ENCODE assay signal across 8 mouse cellular contexts in genomic region chr5:130256678-130257271, GRCm38 (mm10). TPM values are rescaled to one million over a fixed set of nuclear protein-coding genes. Genes with fewer than 3 reads are reported as not detected.
DNase-seq lines count a peak whose midpoint lies in the region; ATAC-seq and TF ChIP-seq lines count a peak whose summit lies in the region.

No protein-coding gene starts in this region.

- H3K27me3 ChIP-seq in embryonic facial prominence, embryonic 13.5 days = no peaks in the 10 kb centered on the region
- no peaks in the 10 kb centered on the region for H3K27me3 ChIP-seq in kidney, adult 2 months (replicated peaks; ENCODE audit: control insufficient read depth, insufficient read depth, low read length)
- no peaks in the 10 kb centered on the region for H3K27me3 ChIP-seq in limb, embryonic 12.5 days
- no peaks in the 10 kb centered on the region for H3K27me3 ChIP-seq in midbrain, embryonic 15.5 days (replicated peaks)
- no peaks in the 10 kb centered on the region for H3K27me3 ChIP-seq in spleen, adult 2 months (ENCODE audit: control insufficient read depth, insufficient read depth, low read length)

- peak overlapping the region; percentile 79 for H3K4me2 ChIP-seq in embryonic facial prominence, embryonic 13.5 days
- H3K4me2 ChIP-seq in limb, embryonic 12.5 days = peak overlapping the region; percentile 68
- peak overlapping the region; percentile 80 for H3K4me2 ChIP-seq in midbrain, embryonic 15.5 days

- WGBS in embryonic facial prominence, embryonic 13.5 days = under 1% methylated on average over 25 of the region's 25 CpGs
- under 1% methylated on average over 25 of the region's 25 CpGs for WGBS in kidney, adult 2 months
- WGBS in limb, embryonic 12.5 days = 1% methylated on average over 25 of the region's 25 CpGs
- under 1% methylated on average over 25 of the region's 25 CpGs for WGBS in midbrain, embryonic 15.5 days
- under 1% methylated on average over 25 of the region's 25 CpGs for WGBS in spleen, adult 2 months

- no peaks in the 10 kb centered on the region for H3K9me3 ChIP-seq in embryonic facial prominence, embryonic 13.5 days
- no peaks in the 10 kb centered on the region for H3K9me3 ChIP-seq in limb, embryonic 12.5 days
- H3K9me3 ChIP-seq in midbrain, embryonic 15.5 days = no peaks in the 10 kb centered on the region

- ATAC-seq in embryonic facial prominence, embryonic 13.5 days (ENCODE audit: insufficient number of reproducible peaks, insufficient read depth, low FRiP score, low TSS enrichment, low read depth) = peak; percentile 91
- peak; percentile 93 for ATAC-seq in limb, embryonic 12.5 days (ENCODE audit: insufficient number of reproducible peaks, insufficient read depth, low FRiP score, low TSS enrichment, low read depth)
- peak; percentile 95 for ATAC-seq in midbrain, embryonic 15.5 days (replicated peaks)

- peak overlapping the region; percentile 82 for H3K9ac ChIP-seq in embryonic facial prominence, embryonic 13.5 days
- H3K9ac ChIP-seq in limb, embryonic 12.5 days (replicated peaks) = peak overlapping the region; percentile 70
- peak overlapping the region; percentile 85 for H3K9ac ChIP-seq in midbrain, embryonic 15.5 days

- TF ChIP-seq POLR2A in kidney, adult 2 months (IDR thresholded peaks at IDR 0.05; ENCODE audit: low read depth, low read length) = no peak
- peak; percentile 11; the same call in 1 of the 2 replicates for TF ChIP-seq POLR2A in spleen, adult 2 months (IDR thresholded peaks at IDR 0.05; ENCODE audit: low read depth, low read length)

- H3K27ac ChIP-seq in embryonic facial prominence, embryonic 13.5 days = peak overlapping the region; percentile 88
- peak overlapping the region; percentile 71; the same call in 1 of the 2 replicates for H3K27ac ChIP-seq in kidney, adult 2 months (ENCODE audit: insufficient read depth, low read depth, low read length)
- peak overlapping the region; percentile 79 for H3K27ac ChIP-seq in limb, embryonic 12.5 days
- H3K27ac ChIP-seq in midbrain, embryonic 15.5 days = peak overlapping the region; percentile 78
- peak overlapping the region; percentile 74 for H3K27ac ChIP-seq in spleen, adult 2 months (ENCODE audit: insufficient read depth, low read length)

- peaks cover 23% of the 10 kb centered on the region for H3K4me1 ChIP-seq in embryonic facial prominence, embryonic 13.5 days
- H3K4me1 ChIP-seq in kidney, adult 2 months (ENCODE audit: control insufficient read depth, insufficient read depth, low read length) = peaks cover 5% of the 10 kb centered on the region; the same call in 1 of the 2 replicates
- H3K4me1 ChIP-seq in limb, embryonic 12.5 days (replicated peaks) = peaks cover 13% of the 10 kb centered on the region
- peaks cover 28% of the 10 kb centered on the region for H3K4me1 ChIP-seq in midbrain, embryonic 15.5 days
- peaks cover 2% of the 10 kb centered on the region; the same call in 1 of the 2 replicates for H3K4me1 ChIP-seq in spleen, adult 2 months (ENCODE audit: control insufficient read depth, insufficient read depth, insufficient read length)

- peak; percentile 86 for DNase-seq in 3134 (ENCODE audit: extremely low read depth, insufficient read length, low spot score)
- peak; percentile 95 for DNase-seq in adrenal gland, postnatal 36 days
- peak; percentile 98 for DNase-seq in heart, adult 18-20 months
- DNase-seq in kidney, adult 2 months = peak; percentile 99
- DNase-seq in spleen, adult 2 months (ENCODE audit: low read depth in 1 of 2, low spot score in 2 of 2) = peak; percentile 93 to 96

- H3K36me3 ChIP-seq in embryonic facial prominence, embryonic 13.5 days = peaks cover 21% of the 10 kb centered on the region
- peaks cover 3% of the 10 kb centered on the region; the same call in 1 of the 2 replicates for H3K36me3 ChIP-seq in kidney, adult 2 months (ENCODE audit: control insufficient read depth, insufficient read depth, low read length)
- H3K36me3 ChIP-seq in limb, embryonic 12.5 days = peaks cover 31% of the 10 kb centered on the region
- H3K36me3 ChIP-seq in midbrain, embryonic 15.5 days (replicated peaks) = peaks cover 15% of the 10 kb centered on the region
- H3K36me3 ChIP-seq in spleen, adult 2 months (ENCODE audit: control insufficient read depth, insufficient read depth, low read length) = peaks cover 15% of the 10 kb centered on the region

- no peak for TF ChIP-seq CTCF in kidney, adult 2 months (conservative IDR thresholded peaks at IDR 0.05; ENCODE audit: insufficient read depth, insufficient read length, low read depth, low read length)
- no peak for TF ChIP-seq CTCF in spleen, adult 2 months (IDR thresholded peaks at IDR 0.05; ENCODE audit: extremely low read depth, insufficient read depth, insufficient read length, insufficient replicate concordance)

- H3K4me3 ChIP-seq in embryonic facial prominence, embryonic 13.5 days = peak overlapping the region; percentile 71
- peak overlapping the region; percentile 85 for H3K4me3 ChIP-seq in kidney, adult 2 months (ENCODE audit: insufficient read depth, low read depth, low read length)
- H3K4me3 ChIP-seq in limb, embryonic 12.5 days (replicated peaks) = peak overlapping the region; percentile 68
- peak overlapping the region; percentile 70 for H3K4me3 ChIP-seq in midbrain, embryonic 15.5 days
- peak overlapping the region; percentile 86 for H3K4me3 ChIP-seq in spleen, adult 2 months (ENCODE audit: extremely low read depth, insufficient read depth, insufficient read length)

RNA-seq across cellular contexts. Expression of gene Tyw1, which starts 1.4 kb away (rescaled TPM):
- total RNA-seq in adrenal gland, postnatal 36 days (2021) = 10 to 100 TPM; 28.1 to 32.3 TPM
- polyA plus RNA-seq in embryonic facial prominence, embryonic 13.5 days (2015; fragmentation: Nextera tagmentation; extraction: Ambion mirVana) = 26.6 and 27.1 TPM in 2 replicates
- 1 to 10 TPM; 6.4 to 9.1 TPM for total RNA-seq in heart, adult 18-20 months (2021)
- polyA plus RNA-seq in kidney, adult 2 months (2012; rRNA removed) = 12.1 and 12.7 TPM in 2 replicates
- 28.4 and 31.5 TPM in 2 replicates for polyA plus RNA-seq in limb, embryonic 12.5 days (2016; fragmentation: Nextera tagmentation; extraction: Ambion mirVana)
- 22.7 and 22.9 TPM in 2 replicates for polyA plus RNA-seq in midbrain, embryonic 15.5 days (2015; fragmentation: Nextera tagmentation; extraction: Ambion mirVana)
- 7.9 and 9.0 TPM in 2 replicates for polyA plus RNA-seq in spleen, adult 2 months (2012; rRNA removed)

RNA-seq across cellular contexts. Expression of gene Sbds, which starts 1.4 kb away (rescaled TPM):
- 100 to 1,000 TPM; 109 TPM for total RNA-seq in adrenal gland, postnatal 36 days (2021)
- polyA plus RNA-seq in embryonic facial prominence, embryonic 13.5 days (2015; fragmentation: Nextera tagmentation; extraction: Ambion mirVana) = 66.5 and 68.9 TPM in 2 replicates
- total RNA-seq in heart, adult 18-20 months (2021) = 10 to 100 TPM; 52.0 to 55.9 TPM
- polyA plus RNA-seq in kidney, adult 2 months (2012; rRNA removed) = 33.7 and 40.7 TPM in 2 replicates
- polyA plus RNA-seq in limb, embryonic 12.5 days (2016; fragmentation: Nextera tagmentation; extraction: Ambion mirVana) = 63.4 and 64.8 TPM in 2 replicates
- polyA plus RNA-seq in midbrain, embryonic 15.5 days (2015; fragmentation: Nextera tagmentation; extraction: Ambion mirVana) = 48.5 and 55.1 TPM in 2 replicates
- polyA plus RNA-seq in spleen, adult 2 months (2012; rRNA removed) = 16.9 and 18.7 TPM in 2 replicates

RNA-seq across cellular contexts. Expression of gene Tmem248, which starts 39.9 kb away (rescaled TPM):
- 10 to 100 TPM; 68.0 to 74.2 TPM for total RNA-seq in adrenal gland, postnatal 36 days (2021)
- 31.8 and 33.3 TPM in 2 replicates for polyA plus RNA-seq in embryonic facial prominence, embryonic 13.5 days (2015; fragmentation: Nextera tagmentation; extraction: Ambion mirVana)
- total RNA-seq in heart, adult 18-20 months (2021) = 10 to 100 TPM; 37.1 to 39.8 TPM
- 29.2 and 30.9 TPM in 2 replicates for polyA plus RNA-seq in kidney, adult 2 months (2012; rRNA removed)
- 36.4 and 37.2 TPM in 2 replicates for polyA plus RNA-seq in limb, embryonic 12.5 days (2016; fragmentation: Nextera tagmentation; extraction: Ambion mirVana)
- 26.2 and 27.6 TPM in 2 replicates for polyA plus RNA-seq in midbrain, embryonic 15.5 days (2015; fragmentation: Nextera tagmentation; extraction: Ambion mirVana)
- 18.6 and 26.9 TPM in 2 replicates for polyA plus RNA-seq in spleen, adult 2 months (2012; rRNA removed)

Comparison
In these comparisons a context has a peak if more than half of its experiments do, and no peak if none do; other contexts are left out.
1. Peak in every context shown above with its lines: DNase-seq, ATAC-seq, H3K4me3 ChIP-seq and H3K27ac ChIP-seq.